Mouse (Mus musculus) gastrocnemius, adult 2 months (tissue): ENCODE measurements at regions not wholly inside any gene's neighbourhood (a gene's known extent, or its start where the extent isn't known, plus 50 kb on each side); places are given as distances from the start of the nearest gene placed in this dataset.
A peak's percentile ranks its signal among the peaks of the same experiment; 100 is the strongest.

Source experiments
- DNase-seq: peaks from one replicate; pipeline ENCODE4 v3.0.0; 2022
- H3K27ac ChIP-seq: fragments of 200-600 bp; 2 replicates; pipeline ENCODE4 v1.8.1; 2022; ENCODE audit warnings: mild to moderate bottlenecking
- H3K4me3 ChIP-seq: fragments of 200-600 bp; 2 replicates; pipeline ENCODE4 v1.8.1; 2022; ENCODE audit warnings: mild to moderate bottlenecking, moderate library complexity
- CTCF ChIP-seq: fragments of 200-600 bp; IDR thresholded peaks from 2 replicates; pipeline ENCODE4 v1.8.1; 2022; ENCODE audit warnings: antibody characterized with exemption, mild to moderate bottlenecking, moderate library complexity
- intact Hi-C: fragments of 180-260 bp; cut with DNase I; formaldehyde crosslinking; loops from one replicate; pipeline ENCODE4 v1.15.1; 2025

DNA sequence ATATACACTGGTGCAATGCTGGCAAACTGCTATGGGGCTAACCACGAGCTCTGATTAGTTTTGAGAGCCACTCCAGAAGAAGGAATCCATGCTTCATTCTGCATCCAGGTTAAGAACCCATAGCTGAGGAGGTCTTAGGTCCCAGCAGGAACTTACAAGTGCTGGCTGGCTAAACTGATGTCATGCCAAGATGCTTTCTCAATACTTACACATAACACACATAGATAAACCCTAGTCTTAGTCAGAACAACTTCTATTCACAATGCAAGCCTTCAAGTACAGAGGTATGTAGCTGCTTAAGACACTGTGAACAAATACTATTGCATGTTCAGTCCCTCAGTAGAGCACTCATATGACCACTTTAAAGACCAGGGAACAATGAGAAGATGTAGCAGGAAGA, 352.1 kb upstream of the Arid1b start:
- H3K4me3 ChIP-seq = no peak overlapping the region
- no peak overlapping the region; the same call in 1 of the 2 replicates for H3K27ac ChIP-seq
- intact Hi-C loops = no loop called here
- no peak for DNase-seq
- TF ChIP-seq CTCF = no peak

DNA sequence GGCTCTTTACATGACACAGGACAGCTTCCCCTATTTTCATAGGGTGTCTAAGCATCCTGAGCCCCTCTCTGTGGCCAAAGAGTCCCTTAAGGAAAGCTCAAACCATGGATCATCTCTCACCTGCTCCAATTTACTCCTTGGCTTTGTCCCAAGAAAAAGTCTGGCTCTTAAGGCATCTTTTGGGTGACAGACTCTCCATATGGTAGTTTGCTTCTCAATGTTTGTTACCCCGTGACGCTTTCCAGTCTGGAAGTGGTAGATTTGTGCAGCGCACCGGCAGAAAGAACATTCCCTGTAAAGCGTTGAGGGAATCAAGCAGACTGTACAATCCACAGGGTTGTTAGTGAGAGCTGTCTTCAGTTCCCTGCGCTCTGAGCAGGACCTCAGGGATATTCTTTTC, 350.8 kb upstream of the Arid1b start:
- TF ChIP-seq CTCF = no peak
- no peak for DNase-seq
- intact Hi-C loops = no loop called here
- Histone ChIP-seq H3K27ac (no peak overlapping the region), H3K4me3 (no peak overlapping the region)

DNA sequence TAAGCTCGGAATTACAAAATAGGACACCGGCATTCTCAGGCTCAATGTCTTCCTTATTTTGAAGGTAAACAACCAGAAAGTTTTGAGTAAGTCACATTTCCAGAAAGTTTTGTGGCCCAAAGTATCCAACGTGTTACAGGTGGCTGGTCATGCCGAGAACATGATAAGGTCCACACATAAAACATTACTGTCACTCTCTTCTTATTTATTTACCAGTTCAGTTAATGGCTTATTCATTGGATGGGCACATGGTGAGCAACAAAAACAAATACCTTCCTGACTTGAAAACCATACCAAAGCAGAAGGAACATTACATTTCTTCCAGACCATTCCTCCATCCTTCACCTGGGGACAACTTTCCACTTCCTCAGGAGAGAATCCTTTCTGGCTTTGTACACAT, 345.5 kb upstream of the Arid1b start:
- no peak overlapping the region for H3K4me3 ChIP-seq
- intact Hi-C loops = no loop called here
- DNase-seq = no peak
- H3K27ac ChIP-seq = no peak overlapping the region
- TF ChIP-seq CTCF = no peak

DNA sequence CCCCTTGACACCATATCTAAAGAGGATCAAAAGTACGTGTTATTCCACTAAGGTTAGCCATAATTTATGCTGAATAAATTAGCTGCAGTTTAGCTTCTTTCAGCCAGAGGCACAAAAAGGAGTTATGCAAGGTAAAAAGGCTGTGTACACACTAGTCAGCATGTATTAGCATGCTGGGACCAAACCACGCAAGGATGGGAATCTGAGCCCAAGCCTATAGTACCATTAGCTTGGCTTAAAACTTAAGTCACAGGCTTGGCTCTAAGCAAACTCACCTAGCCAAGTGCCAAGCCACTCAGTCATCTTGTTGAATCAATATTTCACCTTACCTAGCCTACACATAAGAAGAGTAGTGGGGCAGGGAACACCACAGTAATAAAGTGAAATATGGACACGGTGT, 339.9 kb upstream of the Arid1b start:
- DNase-seq = no peak
- intact Hi-C loops = no loop called here
- no peak overlapping the region for H3K4me3 ChIP-seq
- no peak overlapping the region for H3K27ac ChIP-seq
- TF ChIP-seq CTCF = no peak

DNA sequence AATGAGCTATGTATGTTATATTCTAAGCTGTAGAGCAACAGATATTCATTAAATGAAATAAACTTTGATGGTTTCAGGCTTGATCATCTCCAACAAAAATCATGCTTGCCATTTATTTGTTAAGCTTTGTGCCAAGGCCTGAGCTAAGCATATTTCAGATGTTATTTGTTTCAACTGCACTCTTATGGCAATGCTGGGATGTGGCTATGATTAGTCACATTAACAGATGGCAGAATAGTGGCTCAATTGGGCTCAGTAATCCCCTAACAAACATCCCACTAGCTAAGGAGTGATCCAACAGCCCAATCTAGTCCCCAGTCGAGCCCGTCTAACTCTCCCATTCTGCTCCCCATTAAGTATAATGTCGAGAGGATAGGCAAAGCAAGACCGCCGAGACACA, 332.1 kb upstream of the Arid1b start:
- intact Hi-C loops = no loop called here
- TF ChIP-seq CTCF = no peak
- Histone ChIP-seq H3K27ac (no peak overlapping the region), H3K4me3 (no peak overlapping the region)
- no peak for DNase-seq

DNA sequence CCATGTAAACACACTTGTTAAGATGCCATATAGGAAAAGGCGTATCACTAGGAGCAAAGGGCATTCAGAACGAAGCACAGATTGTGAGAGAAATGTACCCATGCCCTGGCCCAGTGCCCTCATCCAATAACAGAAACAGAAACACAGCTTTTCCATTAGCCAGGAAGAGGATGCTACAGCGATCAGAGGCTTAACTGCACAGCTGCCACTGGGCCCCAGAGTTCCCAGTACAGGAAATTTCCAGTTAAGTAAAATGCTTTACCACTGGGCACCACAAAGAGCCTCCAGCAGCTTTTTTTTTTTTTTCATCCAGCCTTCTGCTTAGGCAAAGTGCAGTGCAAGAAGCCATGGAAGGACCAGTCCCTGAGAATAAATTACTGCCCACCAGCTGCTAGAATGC, 325.6 kb upstream of the Arid1b start:
- no peak overlapping the region for H3K4me3 ChIP-seq
- no peak overlapping the region for H3K27ac ChIP-seq
- TF ChIP-seq CTCF = no peak
- intact Hi-C loops = no loop called here
- DNase-seq = no peak

DNA sequence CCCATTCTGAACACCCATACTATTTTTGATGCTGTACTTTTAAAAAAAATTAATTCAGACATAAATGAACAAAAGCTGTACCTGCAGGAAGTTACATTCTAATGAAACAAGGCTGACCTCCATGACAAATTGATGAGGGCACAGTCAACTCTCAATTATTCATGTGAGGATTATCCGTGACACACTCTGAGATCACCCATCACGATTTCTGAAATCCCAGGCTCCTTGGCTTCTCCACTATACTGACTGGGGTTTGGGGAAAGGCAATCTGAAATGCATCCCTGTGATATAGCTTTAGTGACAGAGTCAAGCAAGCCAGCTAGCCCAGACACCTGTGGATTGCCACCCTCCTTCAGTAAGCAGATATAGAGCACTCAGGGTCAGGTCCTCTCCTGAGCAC, 320.9 kb upstream of the Arid1b start:
- Histone ChIP-seq H3K4me3 (no peak overlapping the region), H3K27ac (no peak overlapping the region)
- DNase-seq = no peak
- no peak for TF ChIP-seq CTCF
- intact Hi-C loops = no loop called here

DNA sequence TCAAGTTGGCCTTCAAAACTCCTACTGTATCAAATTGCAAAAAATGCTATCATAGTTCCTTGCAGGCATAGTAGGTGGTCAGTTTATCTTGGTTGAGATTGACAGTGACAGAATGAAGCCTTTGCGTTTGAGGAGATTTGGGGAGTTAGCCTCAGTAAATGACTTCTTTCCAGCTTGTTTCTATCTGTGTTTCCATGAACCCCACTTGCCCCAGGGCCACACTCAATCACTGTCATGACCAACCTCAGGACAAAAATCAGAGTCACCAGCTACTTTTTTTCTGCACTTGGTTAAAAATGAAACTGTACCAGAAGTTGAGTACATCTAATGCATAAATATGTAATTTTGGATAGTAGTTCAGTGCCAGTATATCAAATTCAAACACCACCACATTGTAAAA, 287.7 kb upstream of the Arid1b start:
- H3K4me3 ChIP-seq = no peak overlapping the region
- no peak for DNase-seq
- TF ChIP-seq CTCF = no peak
- H3K27ac ChIP-seq = no peak overlapping the region
- intact Hi-C loops = no loop called here

DNA sequence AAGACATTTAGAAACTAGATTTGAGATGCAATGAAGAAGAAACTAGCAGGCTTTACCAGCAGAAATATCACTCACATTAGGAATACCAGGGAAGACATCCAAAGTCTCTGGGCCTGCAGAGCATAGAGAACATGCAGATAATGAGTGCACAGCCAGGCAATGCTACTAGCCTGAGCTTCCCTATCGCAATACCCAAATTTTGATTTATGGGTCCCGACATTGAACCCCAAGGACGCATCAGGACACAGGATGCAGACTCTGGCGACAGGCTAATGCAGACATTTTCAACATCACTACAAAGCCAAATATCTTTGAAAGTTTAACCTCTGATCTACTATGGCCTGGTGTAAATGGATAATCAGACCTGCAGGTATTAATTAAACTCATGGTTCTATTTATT, 273.1 kb upstream of the Arid1b start:
- intact Hi-C loops = loop anchor here (10.0 kb wide), 1 partner anchor 106 kb away; no protein-coding TSS in a partner anchor
- TF ChIP-seq CTCF = no peak
- no peak for DNase-seq

DNA sequence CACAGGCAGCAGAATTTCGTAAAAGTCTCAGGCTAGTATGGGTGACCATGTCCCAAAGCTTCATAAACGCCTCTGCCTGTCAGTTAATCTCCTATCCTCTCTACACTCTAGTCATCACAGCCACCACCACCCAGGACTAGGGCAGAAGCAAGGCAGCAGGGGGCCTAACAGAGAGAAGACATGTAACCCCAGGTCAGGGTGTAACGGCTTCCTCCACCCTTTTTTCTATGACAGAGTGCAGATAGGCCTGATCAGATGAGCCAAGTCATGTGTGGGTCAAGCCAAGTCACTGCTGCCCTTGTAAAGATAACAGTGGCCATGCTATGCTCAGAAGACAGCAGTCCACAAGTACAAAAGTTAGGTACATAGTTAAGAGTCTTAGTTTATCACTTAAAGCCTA, 270.1 kb upstream of the Arid1b start:
- intact Hi-C loops = loop anchor here (10.0 kb wide), 1 partner anchor 109 kb away; no protein-coding TSS in a partner anchor
- Histone ChIP-seq H3K4me3 (no peak overlapping the region), H3K27ac (no peak overlapping the region)
- no peak for TF ChIP-seq CTCF
- no peak for DNase-seq

More for the DNA sequence above, 273.1 kb upstream of the Arid1b start:
- Histone ChIP-seq H3K27ac (no peak overlapping the region), H3K4me3 (no peak overlapping the region)

DNA sequence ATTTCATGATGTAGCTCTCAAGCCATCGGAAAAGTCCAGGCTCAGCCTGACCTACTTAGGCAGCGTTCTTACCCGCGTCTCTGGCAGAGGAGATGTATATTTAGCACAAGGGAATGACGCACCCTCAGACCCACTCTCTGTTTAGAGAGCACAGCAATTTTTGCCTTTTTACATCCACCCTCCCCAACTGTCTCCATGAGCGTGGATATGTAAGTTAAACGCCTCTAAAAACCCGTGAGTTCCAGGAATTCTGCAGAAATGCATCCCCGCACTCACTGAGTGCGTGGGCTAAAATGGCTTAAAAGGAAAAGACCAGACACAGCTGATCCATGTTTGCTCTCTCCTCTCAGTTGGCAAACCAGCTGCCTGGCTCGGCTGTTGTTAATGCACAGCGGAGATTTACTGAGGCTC, 267.8 kb upstream of the Arid1b start:
- intact Hi-C loops = loop anchor here (10.0 kb wide), 1 partner anchor 112 kb away; no protein-coding TSS in a partner anchor
- Histone ChIP-seq H3K4me3 (peak overlapping the region; percentile 62), H3K27ac (peak overlapping the region; percentile 68)
- peak; percentile 34 for DNase-seq
- TF ChIP-seq CTCF = no peak

DNA sequence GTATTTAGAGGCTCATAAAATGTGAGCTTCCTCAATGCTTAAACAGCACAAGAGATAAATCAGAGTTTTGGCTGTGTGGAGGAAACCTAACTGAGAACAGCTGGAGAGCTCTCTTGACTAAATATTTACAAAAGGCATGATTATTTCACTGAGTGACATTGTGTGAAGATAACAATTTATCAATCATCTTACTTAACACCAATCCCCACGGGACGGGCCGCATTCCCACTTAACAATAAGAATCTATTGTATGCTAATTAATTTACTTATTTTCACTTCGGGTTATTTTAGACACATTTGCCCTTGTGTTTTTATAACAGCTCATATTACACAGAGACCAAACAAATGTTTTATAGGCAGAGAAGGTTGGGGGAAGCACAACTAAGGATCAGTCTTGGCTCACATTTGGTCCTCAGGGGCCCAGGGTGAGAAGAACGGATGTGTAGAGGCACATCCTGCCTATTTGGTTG, 259.7 kb upstream of the Arid1b start:
- intact Hi-C loops = no loop called here
- TF ChIP-seq CTCF = no peak
- H3K4me3 ChIP-seq = no peak overlapping the region
- H3K27ac ChIP-seq = peak overlapping the region; percentile 20
- DNase-seq = peak; percentile 53

DNA sequence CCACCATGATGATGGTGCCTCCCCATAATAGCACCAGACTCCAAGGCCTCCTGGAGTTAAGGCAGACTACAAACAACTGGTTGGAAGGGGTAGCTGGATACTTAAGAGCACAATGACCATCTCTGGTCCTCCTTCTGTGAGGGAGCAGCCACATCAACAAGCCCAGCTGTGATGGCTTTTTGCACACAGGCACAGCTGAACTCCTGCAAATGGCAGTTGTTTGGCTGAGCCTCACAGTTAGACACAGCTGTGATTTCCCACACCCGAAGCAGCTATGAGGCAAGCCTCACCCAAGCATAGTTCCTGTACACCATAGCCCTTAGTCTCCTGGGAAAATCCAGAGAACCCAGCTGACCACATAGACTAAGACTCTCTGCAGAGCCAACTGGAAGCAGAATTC, 258.9 kb upstream of the Arid1b start:
- no peak for TF ChIP-seq CTCF
- intact Hi-C loops = no loop called here
- peak; percentile 44 for DNase-seq
- peak overlapping the region; percentile 20 for H3K27ac ChIP-seq
- no peak overlapping the region for H3K4me3 ChIP-seq

DNA sequence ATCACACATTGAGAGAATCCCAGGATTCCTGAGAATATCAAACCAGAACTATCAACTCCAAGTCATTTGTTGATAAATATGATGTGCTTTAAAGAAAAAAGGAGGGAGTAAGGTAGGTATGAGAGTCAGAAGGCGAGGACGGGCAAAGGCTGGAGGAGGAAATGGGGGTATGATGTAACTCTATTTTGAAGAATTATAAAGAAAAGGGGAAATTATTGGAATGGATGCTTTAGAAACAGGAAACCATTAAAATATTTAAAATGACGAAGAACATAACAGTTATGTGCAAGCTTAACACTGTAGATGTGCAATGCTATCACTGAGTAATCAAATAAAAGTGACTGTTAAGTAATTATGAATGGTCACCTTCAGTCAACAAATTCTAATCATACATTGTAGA, 257.4 kb upstream of the Arid1b start:
- no peak for DNase-seq
- intact Hi-C loops = no loop called here
- no peak for TF ChIP-seq CTCF
- Histone ChIP-seq H3K4me3 (no peak overlapping the region), H3K27ac (no peak overlapping the region)
